Mouse (Mus musculus) embryonic facial prominence, embryonic 15.5 days (tissue): ENCODE results near the gene Atp6v0a4. TPM values are rescaled to one million over a fixed set of nuclear protein-coding genes. Genes with fewer than 3 reads are reported as not detected.

Experiments used
- ATAC-seq: fragments of 200-750 bp; cut with Nextera tagmentation; 2 replicates; pipeline ENCODE4 v1.8.0; 2017; ENCODE audit warnings: low read depth, moderate TSS enrichment; ENCODE audit not compliant: insufficient number of reproducible peaks, low FRiP score, low TSS enrichment
- H3K27ac ChIP-seq: fragments of 300-500 bp; sonication (generic); replicated peaks from 2 replicates; pipeline ENCODE4 v1.5.1; 2015; ENCODE audit warnings: mild to moderate bottlenecking, inconsistent platforms
- H3K27me3 ChIP-seq: fragments of 300-500 bp; sonication (generic); 2 replicates; pipeline ENCODE4 v1.6.1; 2015; ENCODE audit warnings: inconsistent platforms
- H3K36me3 ChIP-seq: fragments of 300-500 bp; sonication (generic); 2 replicates; pipeline ENCODE4 v1.6.1; 2015; ENCODE audit warnings: mild to moderate bottlenecking, inconsistent platforms
- H3K4me1 ChIP-seq: fragments of 300-500 bp; sonication (generic); 2 replicates; pipeline ENCODE4 v1.6.1; 2015; ENCODE audit warnings: inconsistent platforms
- H3K4me2 ChIP-seq: fragments of 300-500 bp; sonication (generic); replicated peaks from 2 replicates; pipeline ENCODE4 v1.6.1; 2015; ENCODE audit warnings: mild to moderate bottlenecking, inconsistent platforms
- H3K4me3 ChIP-seq: fragments of 300-500 bp; sonication (generic); replicated peaks from 2 replicates; pipeline ENCODE4 v1.5.1; 2015; ENCODE audit warnings: mild to moderate bottlenecking, inconsistent platforms
- H3K9ac ChIP-seq: fragments of 300-500 bp; sonication (generic); 2 replicates; pipeline ENCODE4 v1.6.1; 2015; ENCODE audit warnings: inconsistent platforms
- H3K9me3 ChIP-seq: fragments of 300-500 bp; sonication (generic); replicated peaks from 2 replicates; pipeline ENCODE4 v1.6.1; 2016; ENCODE audit warnings: inconsistent platforms
- WGBS: fragments of 180-500 bp; shearing (Covaris S2); methylation state at CpG from one replicate; pipeline ENCODE4 v1.1.7; 2015; 5-methylcytosine and 5-hydroxymethylcytosine counted together
- polyA plus RNA-seq: library from polyadenylated mRNA; unstranded; fragments of >200 nt; fragmentation: Nextera tagmentation; extraction: Ambion mirVana; gene quantifications from 2 replicates; pipeline ENCODE4 v1.2.1, GENCODE M21; 2015

Gene Atp6v0a4
- polyA plus RNA-seq, 1 experiment from 2014 or later: 7.8 TPM

- no peak overlapping the region for H3K4me3 ChIP-seq
- H3K4me2 ChIP-seq: no peak overlapping the region
- no peaks in the 10 kb centered on the region for H3K27me3 ChIP-seq
- WGBS: 94% methylated on average over 5 of the region's 5 CpGs
- no peak for ATAC-seq
- H3K9ac ChIP-seq: no peak overlapping the region
- H3K4me1 ChIP-seq: no peaks in the 10 kb centered on the region
- peaks cover 26% of the 10 kb centered on the region; the same call in 1 of the 2 replicates for H3K36me3 ChIP-seq
- H3K27ac ChIP-seq: peak overlapping the region; percentile 41; the same call in 1 of the 2 replicates
- H3K9me3 ChIP-seq: no peaks in the 10 kb centered on the region
These were observed 496 bp upstream of the Atp6v0a4 start for GRCm38 (mm10) chr6:38124882-38125281.

GRCm38 (mm10) chr6:38123471-38124206 is 747 bp downstream of the Atp6v0a4 start:
- Histone ChIP-seq H3K4me2 (no peak overlapping the region), H3K9ac (no peak overlapping the region), H3K36me3 (peaks cover 22% of the 10 kb centered on the region; the same call in 1 of the 2 replicates), H3K27me3 (no peaks in the 10 kb centered on the region), H3K4me3 (no peak overlapping the region), H3K9me3 (no peaks in the 10 kb centered on the region), H3K27ac (peak overlapping the region; percentile 18), H3K4me1 (no peaks in the 10 kb centered on the region)
- ATAC-seq: peak; percentile 61
- 60% methylated on average over 18 of the region's 18 CpGs for WGBS

GRCm38 (mm10) chr6:38122791-38123190 is 1.6 kb downstream of the Atp6v0a4 start:
- Histone ChIP-seq H3K9me3 (no peaks in the 10 kb centered on the region), H3K4me3 (no peak overlapping the region), H3K27me3 (no peaks in the 10 kb centered on the region), H3K36me3 (peaks cover 15% of the 10 kb centered on the region; the same call in 1 of the 2 replicates), H3K9ac (no peak overlapping the region), H3K4me1 (no peaks in the 10 kb centered on the region), H3K4me2 (no peak overlapping the region), H3K27ac (no peak overlapping the region)
- WGBS: 65% methylated on average over 6 of the region's 6 CpGs
- no peak for ATAC-seq

- Histone ChIP-seq H3K27me3 (no peaks in the 10 kb centered on the region), H3K4me1 (no peaks in the 10 kb centered on the region), H3K4me3 (no peak overlapping the region), H3K9ac (no peak overlapping the region), H3K27ac (no peak overlapping the region), H3K9me3 (no peaks in the 10 kb centered on the region), H3K4me2 (no peak overlapping the region), H3K36me3 (0 out of 2 replicates have a peak, but pooled peaks cover 7% of the 10 kb centered on the region)
- no peak for ATAC-seq
- WGBS: 73% methylated on average over 5 of the region's 5 CpGs
These were observed 2.5 kb downstream of the Atp6v0a4 start for GRCm38 (mm10) chr6:38121843-38122242.

- H3K4me3 ChIP-seq: no peak overlapping the region
- H3K4me2 ChIP-seq: no peak overlapping the region
- H3K9me3 ChIP-seq: no peaks in the 10 kb centered on the region
- H3K9ac ChIP-seq: no peak overlapping the region
- H3K36me3 ChIP-seq: 0 out of 2 replicates have a peak, but pooled peaks cover 3% of the 10 kb centered on the region
- no peaks in the 10 kb centered on the region for H3K27me3 ChIP-seq
- H3K27ac ChIP-seq: no peak overlapping the region
- peak; percentile 51; the same call in 1 of the 2 replicates for ATAC-seq
- 42% methylated on average over 9 of the region's 9 CpGs for WGBS
- no peaks in the 10 kb centered on the region for H3K4me1 ChIP-seq
These were observed 3.6 kb downstream of the Atp6v0a4 start for GRCm38 (mm10) chr6:38120681-38121371.

GRCm38 (mm10) chr6:38118341-38118740 is 6.0 kb downstream of the Atp6v0a4 start:
- H3K27me3 ChIP-seq: no peaks in the 10 kb centered on the region
- no peak for ATAC-seq
- WGBS: 89% methylated on average over 6 of the region's 6 CpGs
- H3K4me3 ChIP-seq: no peak overlapping the region
- no peak overlapping the region for H3K9ac ChIP-seq
- H3K4me2 ChIP-seq: no peak overlapping the region
- H3K36me3 ChIP-seq: no peaks in the 10 kb centered on the region
- H3K9me3 ChIP-seq: no peaks in the 10 kb centered on the region
- H3K27ac ChIP-seq: no peak overlapping the region
- no peaks in the 10 kb centered on the region for H3K4me1 ChIP-seq

GRCm38 (mm10) chr6:38116107-38116770 is 8.1 kb downstream of the Atp6v0a4 start:
- H3K9me3 ChIP-seq: no peaks in the 10 kb centered on the region
- H3K4me1 ChIP-seq: no peaks in the 10 kb centered on the region
- no peak overlapping the region for H3K4me2 ChIP-seq
- H3K27ac ChIP-seq: no peak overlapping the region
- 22% methylated on average over 4 of the region's 4 CpGs for WGBS
- H3K4me3 ChIP-seq: no peak overlapping the region
- no peaks in the 10 kb centered on the region for H3K36me3 ChIP-seq
- H3K27me3 ChIP-seq: no peaks in the 10 kb centered on the region
- ATAC-seq: no peak
- no peak overlapping the region for H3K9ac ChIP-seq

- H3K9me3 ChIP-seq: no peaks in the 10 kb centered on the region
- H3K27me3 ChIP-seq: no peaks in the 10 kb centered on the region
- peaks cover 9% of the 10 kb centered on the region; the same call in 1 of the 2 replicates for H3K4me1 ChIP-seq
- no peak for ATAC-seq
- H3K27ac ChIP-seq: no peak overlapping the region
- H3K36me3 ChIP-seq: no peaks in the 10 kb centered on the region
- no peak overlapping the region for H3K4me2 ChIP-seq
- no peak overlapping the region for H3K4me3 ChIP-seq
- no peak overlapping the region for H3K9ac ChIP-seq
- 66% methylated on average over 9 of the region's 9 CpGs for WGBS
These were observed 13.5 kb downstream of the Atp6v0a4 start for GRCm38 (mm10) chr6:38110859-38111258.

GRCm38 (mm10) chr6:38109871-38110270 is 14.5 kb downstream of the Atp6v0a4 start:
- peak overlapping the region; percentile 24; the same call in 1 of the 2 replicates for H3K4me2 ChIP-seq
- no peaks in the 10 kb centered on the region for H3K27me3 ChIP-seq
- ATAC-seq: no peak
- no peak overlapping the region for H3K9ac ChIP-seq
- H3K4me3 ChIP-seq: peak overlapping the region; percentile 11; the same call in 1 of the 2 replicates
- no peaks in the 10 kb centered on the region for H3K36me3 ChIP-seq
- H3K27ac ChIP-seq: no peak overlapping the region
- no peaks in the 10 kb centered on the region for H3K9me3 ChIP-seq
- WGBS: 13% methylated on average over 9 of the region's 9 CpGs
- peaks cover 9% of the 10 kb centered on the region; the same call in 1 of the 2 replicates for H3K4me1 ChIP-seq

- H3K36me3 ChIP-seq: no peaks in the 10 kb centered on the region
- H3K9me3 ChIP-seq: no peaks in the 10 kb centered on the region
- 20% methylated on average over 9 of the region's 9 CpGs for WGBS
- H3K4me3 ChIP-seq: peak within 1 kb of the TSS; percentile 11; the same call in 1 of the 2 replicates
- H3K9ac ChIP-seq: no peak within 1 kb of the TSS
- peak; percentile 30; the same call in 1 of the 2 replicates for ATAC-seq
- H3K4me2 ChIP-seq: peak within 1 kb of the TSS; percentile 24; the same call in 1 of the 2 replicates
- H3K27ac ChIP-seq: no peak within 1 kb of the TSS
- no peaks in the 10 kb centered on the region for H3K27me3 ChIP-seq
- H3K4me1 ChIP-seq: peaks cover 9% of the 10 kb centered on the region; the same call in 1 of the 2 replicates
These were observed 15.1 kb downstream of the Atp6v0a4 start, which contains the start of gene Tmem213 for GRCm38 (mm10) chr6:38109160-38109795. Gene Tmem213 (plus strand): TSS chr6:38109255.
